Mouse (Mus musculus) CH12.LX (cell line): ENCODE results near the gene Vmn1r67. TPM values are rescaled to one million over a fixed set of nuclear protein-coding genes. Genes with fewer than 3 reads are reported as not detected.

Experiments
- DNase-seq: peaks from one replicate; pipeline ENCODE4 v3.0.0-alpha.2; 2013; ENCODE audit errors: extremely low read depth
- H3K27ac ChIP-seq: 2 replicates; pipeline ENCODE4 v1.5.1; 2012; ENCODE audit warnings: low read depth, mild to moderate bottlenecking, control low read depth, moderate library complexity; ENCODE audit not compliant: insufficient read depth
- H3K27me3 ChIP-seq: replicated peaks from 2 replicates; pipeline ENCODE3; 2012; ENCODE audit warnings: inconsistent platforms
- H3K36me3 ChIP-seq, 2 experiments: replicated peaks in 1 of 2; 2 replicates each; pipeline versions ENCODE3 to v1.6.1; 2012; ENCODE audit warnings: inconsistent platforms in 1 of 2, low read length in 1 of 2, mild to moderate bottlenecking in 1 of 2, mixed read lengths in 1 of 2, moderate library complexity in 1 of 2; ENCODE audit not compliant: control insufficient read depth in 1 of 2, insufficient read depth in 1 of 2
- H3K4me1 ChIP-seq, 2 experiments: 2 replicates each; pipeline ENCODE4 v1.6.1; 2012; ENCODE audit warnings: inconsistent platforms in 1 of 2, moderate library complexity in 1 of 2; ENCODE audit not compliant: insufficient read depth in 2 of 2, control insufficient read depth in 1 of 2
- H3K4me2 ChIP-seq: 2 replicates; pipeline ENCODE4 v1.6.1; 2012; ENCODE audit warnings: low read depth, mild to moderate bottlenecking, control low read depth; ENCODE audit not compliant: poor library complexity, insufficient read depth, severe bottlenecking
- H3K4me3 ChIP-seq, 3 experiments: fragments of 150-350 bp in 1 of 3; sonication (generic) in 1 of 3; replicated peaks in 1 of 3; 2 replicates each; pipeline versions ENCODE3 to v1.5.1; 2011 to 2012; ENCODE audit warnings: low read depth in 2 of 3, low read length in 2 of 3, mild to moderate bottlenecking in 2 of 3, moderate library complexity in 2 of 3, control low read depth in 1 of 3, improper control_type of control experiment in 1 of 3, inconsistent platforms in 1 of 3, mixed read lengths in 1 of 3; ENCODE audit not compliant: poor library complexity in 1 of 3
- H3K79me2 ChIP-seq: replicated peaks from 2 replicates; pipeline ENCODE4 v1.6.1; 2012; ENCODE audit warnings: mild to moderate bottlenecking, moderate library complexity; ENCODE audit not compliant: control insufficient read depth, poor library complexity, insufficient read depth, severe bottlenecking; ENCODE audit errors: extremely low read depth
- H3K9ac ChIP-seq: 2 replicates; pipeline ENCODE4 v1.6.1; 2012; ENCODE audit warnings: low read depth, mild to moderate bottlenecking, control low read depth, moderate library complexity; ENCODE audit not compliant: insufficient read depth
- H3K9me3 ChIP-seq: replicated peaks from 2 replicates; pipeline ENCODE3; 2012; ENCODE audit warnings: low read length, inconsistent platforms, mixed read lengths
- CHD2 ChIP-seq: IDR thresholded peaks from 2 replicates; pipeline ENCODE4 v1.6.1; 2011; ENCODE audit warnings: low read length, improper control_type of control experiment
- CTCF ChIP-seq, 2 experiments: IDR thresholded peaks in 1 of 2; conservative IDR thresholded peaks in 1 of 2; 2 replicates each; pipeline ENCODE4 v1.5.1; 2011 to 2012; ENCODE audit warnings: low read depth in 2 of 2, low read length in 2 of 2, improper control_type of control experiment in 1 of 2, inconsistent platforms in 1 of 2, mild to moderate bottlenecking in 1 of 2, moderate library complexity in 1 of 2
- ELF1 ChIP-seq: IDR thresholded peaks from 2 replicates; pipeline ENCODE4 v1.6.1; 2014; ENCODE audit warnings: low read depth, mild to moderate bottlenecking, inconsistent platforms, low read length, improper control_type of control experiment
- IRF4 ChIP-seq: IDR thresholded peaks from 2 replicates; pipeline ENCODE4 v1.6.1; 2014; ENCODE audit warnings: low read depth, mild to moderate bottlenecking, inconsistent platforms, low read length, improper control_type of control experiment
- JUN ChIP-seq: IDR thresholded peaks from 2 replicates; pipeline ENCODE4 v1.6.1; 2011; ENCODE audit warnings: low read depth, mild to moderate bottlenecking, low read length, improper control_type of control experiment, moderate library complexity; ENCODE audit not compliant: insufficient read depth
- KAT2A ChIP-seq: IDR thresholded peaks from 2 replicates; pipeline ENCODE4 v1.6.1; 2012; ENCODE audit warnings: low read length, improper control_type of control experiment, inconsistent platforms; ENCODE audit not compliant: insufficient replicate concordance
- MAFK ChIP-seq: IDR thresholded peaks from 2 replicates; pipeline ENCODE4 v1.6.1; 2011; ENCODE audit warnings: low read length, improper control_type of control experiment; ENCODE audit not compliant: insufficient replicate concordance
- MAX ChIP-seq: IDR thresholded peaks from 2 replicates; pipeline ENCODE4 v1.6.1; 2011; ENCODE audit warnings: low read length, improper control_type of control experiment
- MXI1 ChIP-seq: IDR thresholded peaks from 2 replicates; pipeline ENCODE4 v1.6.1; 2011; ENCODE audit warnings: mild to moderate bottlenecking, low read depth, low read length, improper control_type of control experiment
- RCOR1 ChIP-seq: conservative IDR thresholded peaks from 2 replicates; pipeline ENCODE4 v1.6.1; 2012; ENCODE audit warnings: low read depth, mild to moderate bottlenecking, inconsistent platforms, low read length, improper control_type of control experiment
- SIN3A ChIP-seq: IDR thresholded peaks from 2 replicates; pipeline ENCODE4 v1.6.1; 2012; ENCODE audit warnings: low read length, improper control_type of control experiment, inconsistent platforms
- UBTF ChIP-seq: IDR thresholded peaks from 2 replicates; pipeline ENCODE4 v1.6.1; 2012; ENCODE audit warnings: low read depth, mild to moderate bottlenecking, inconsistent platforms, low read length, improper control_type of control experiment, moderate library complexity
- USF1 ChIP-seq: IDR thresholded peaks from 2 replicates; pipeline ENCODE4 v1.6.1; 2014; ENCODE audit warnings: low read depth, mild to moderate bottlenecking, inconsistent platforms, low read length, improper control_type of control experiment
- USF2 ChIP-seq: conservative IDR thresholded peaks from 2 replicates; pipeline ENCODE4 v1.6.1; 2011; ENCODE audit warnings: low read depth, low read length, improper control_type of control experiment
- ZC3H11A ChIP-seq: IDR thresholded peaks from 2 replicates; pipeline ENCODE4 v1.6.1; 2012; ENCODE audit warnings: low read depth, mild to moderate bottlenecking, inconsistent platforms, low read length, improper control_type of control experiment
- ZMIZ1 ChIP-seq: IDR thresholded peaks from 2 replicates; pipeline ENCODE4 v1.6.1; 2012; ENCODE audit warnings: low read depth, mild to moderate bottlenecking, inconsistent platforms, low read length, improper control_type of control experiment
- dilution Hi-C: fragments of 300-500 bp; cut with MboI; formaldehyde crosslinking; loops from 2 replicates; pipeline ENCODE4 v1.14.3; 2020; ENCODE audit warnings: low sequenced_read_pairs; ENCODE audit not compliant: extremely low pct_unique_long_range_greater_than_20kb, extremely low pct_ligation_motif_present
- in situ Hi-C: fragments of 300-500 bp; cut with MboI; formaldehyde crosslinking; loops from 3 replicates; pipeline ENCODE4 v1.14.3; 2019; ENCODE audit warnings: low sequenced_read_pairs, low pct_ligation_motif_present, low pct_unique_long_range_greater_than_20kb, mixed read lengths
- polyA plus RNA-seq: library from polyadenylated mRNA; unstranded; fragments of >175 nt; gene quantifications from 2 replicates; pipeline ENCODE4 v1.2.1, GENCODE M21; 2012; ENCODE audit warnings: low read depth; ENCODE audit not compliant: insufficient read length
- total RNA-seq, 2 experiments: library from RNA; depleted of rRNA; stranded (reverse); fragments of 300-350 nt in 1 of 2; fragments of >200 nt in 1 of 2; gene quantifications; 2 replicates each; pipeline ENCODE4 v1.2.3; 2012 to 2014

Gene Vmn1r67
- total and polyA plus RNA-seq, 3 experiments, result not detected

- H3K4me2 ChIP-seq, result no peak overlapping the region
- no peaks in the 10 kb centered on the region for H3K4me1 ChIP-seq
- no peaks in the 10 kb centered on the region for H3K79me2 ChIP-seq
- no peak overlapping the region for H3K4me3 ChIP-seq
- in situ Hi-C loops (no loop called here), dilution Hi-C loops (no loop called here)
- H3K36me3 ChIP-seq, result no peaks in the 10 kb centered on the region
- no peaks in the 10 kb centered on the region for H3K27me3 ChIP-seq
- no peak overlapping the region for H3K27ac ChIP-seq
- H3K9ac ChIP-seq, result no peak overlapping the region
- TF ChIP-seq RCOR1, result no peak
- DNase-seq, result no peak
- H3K9me3 ChIP-seq, result peaks cover 27% of the 10 kb centered on the region
These were observed 36.7 kb downstream of the Vmn1r67 start for GRCm38 (mm10) chr7:10479813-10480212.

DNA sequence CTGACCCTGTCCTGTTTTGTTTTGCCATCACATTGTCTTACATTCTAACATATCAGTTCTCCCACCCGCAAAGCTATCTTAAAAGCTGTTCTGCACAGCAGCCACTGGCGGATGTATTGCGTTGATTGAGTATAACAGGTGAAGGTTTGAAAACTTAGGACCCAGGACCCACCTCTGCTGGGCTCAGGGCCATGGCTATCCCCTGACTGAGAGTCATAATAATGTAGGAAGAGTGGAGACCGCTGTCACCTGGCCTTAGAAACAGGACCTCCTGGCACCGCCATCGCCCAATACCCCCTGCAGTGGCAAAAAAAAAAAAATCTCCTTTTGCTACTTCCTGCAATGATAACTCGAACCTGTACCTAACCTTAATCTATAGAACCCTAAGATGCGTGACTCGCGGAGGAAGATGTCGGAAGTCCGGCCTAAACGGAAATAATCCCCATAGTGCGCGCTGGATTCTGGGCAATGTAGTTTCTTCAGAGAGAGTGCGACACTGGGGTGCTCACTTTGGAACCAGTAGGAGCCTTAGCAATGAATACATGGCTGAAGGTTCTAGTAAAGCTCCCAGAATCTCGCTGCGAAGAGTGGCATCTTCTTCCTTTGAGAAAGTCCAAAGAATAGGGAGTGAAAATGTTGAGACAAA lies 37.6 kb downstream of the Vmn1r67 start:
- Histone ChIP-seq H3K27me3 (no peaks in the 10 kb centered on the region), H3K9ac (no peak overlapping the region), H3K79me2 (no peaks in the 10 kb centered on the region), H3K4me3 (no peak overlapping the region), H3K4me1 (no peaks in the 10 kb centered on the region), H3K27ac (no peak overlapping the region), H3K36me3 (no peaks in the 10 kb centered on the region), H3K9me3 (peaks cover 27% of the 10 kb centered on the region), H3K4me2 (no peak overlapping the region)
- dilution Hi-C loops, result no loop called here
- no peak for DNase-seq
- in situ Hi-C loops, result no loop called here
- TF ChIP-seq ELF1 (no peak), IRF4 (no peak)

GRCm38 (mm10) chr7:10494786-10495521 lies 51.8 kb downstream of the Vmn1r67 start, which contains the start of gene Zik1:
TSS of gene Zik1 (minus strand) at chr7:10495394.
- Histone ChIP-seq H3K4me1 (no peaks in the 10 kb centered on the region), H3K36me3 (no peaks in the 10 kb centered on the region), H3K27me3 (no peaks in the 10 kb centered on the region), H3K4me3 (no peak within 1 kb of the TSS), H3K9me3 (peaks cover 67% of the 10 kb centered on the region), H3K9ac (no peak within 1 kb of the TSS), H3K4me2 (no peak within 1 kb of the TSS), H3K27ac (no peak within 1 kb of the TSS), H3K79me2 (no peaks in the 10 kb centered on the region)
- in situ Hi-C loops (no loop called here), dilution Hi-C loops (no loop called here)
- DNase-seq, result no peak
- TF ChIP-seq MAX (no peak), KAT2A (no peak), USF1 (no peak), ZC3H11A (no peak), ZMIZ1 (no peak), CTCF (conservative IDR thresholded peaks at IDR 0.05 in 1 of 2, IDR thresholded peaks at IDR 0.05 in 1 of 2; ENCODE audit: low read depth in 2 of 2, low read length in 2 of 2) (no peak), CHD2 (no peak), MAFK (no peak), MXI1 (no peak), JUN (no peak), ELF1 (no peak), UBTF (no peak), SIN3A (no peak), USF2 (no peak)
